12 mouse cellular contexts compared by ENCODE assay signal in genomic region chr17:65947307-65947706, GRCm38 (mm10). TPM values are rescaled to one million over a fixed set of nuclear protein-coding genes. Genes with fewer than 3 reads are reported as not detected.
DNase-seq lines count a peak whose midpoint lies in the region; ATAC-seq and TF ChIP-seq lines count a peak whose summit lies in the region.
"Had no signal": no experiment of that assay in that cellular context is flagged by ENCODE, and none has a peak within 500 bp of the region (broad histone marks: within the 10 kb centered on the region; RNA-seq: fewer than 3 reads in every experiment).

No protein-coding gene starts in this region.

- peaks cover 18% of the 10 kb centered on the region; the same call in 1 of the 2 replicates for H3K4me1 ChIP-seq in heart, embryonic 10.5 days
- H3K4me1 ChIP-seq in forebrain, embryonic 13.5 days: peaks cover 18% of the 10 kb centered on the region

- H3K27me3 ChIP-seq in heart, embryonic 10.5 days (ENCODE audit: insufficient read depth, poor library complexity, severe bottlenecking): no peaks in the 10 kb centered on the region
- H3K27me3 ChIP-seq in forebrain, embryonic 13.5 days: no peaks in the 10 kb centered on the region
- H3K27me3 ChIP-seq: liver, embryonic 12.5 days had no signal

- no peak for TF ChIP-seq CTCF in gastrocnemius, adult 2 months (IDR thresholded peaks at IDR 0.05)

- H3K9me3 ChIP-seq in heart, embryonic 10.5 days: no peaks in the 10 kb centered on the region
- no peaks in the 10 kb centered on the region for H3K9me3 ChIP-seq in forebrain, embryonic 13.5 days (replicated peaks)
- H3K9me3 ChIP-seq: liver, embryonic 12.5 days had no signal

- no peak overlapping the region for H3K4me2 ChIP-seq in forebrain, embryonic 13.5 days
- H3K4me2 ChIP-seq: hindbrain, embryonic 14.5 days; liver, embryonic 12.5 days had no signal

- 49% methylated on average over 8 of the region's 8 CpGs for WGBS in heart, embryonic 10.5 days
- 93% methylated on average over 8 of the region's 8 CpGs for WGBS in forebrain, embryonic 13.5 days

- DNase-seq in gastrocnemius, adult 2 months: no peak
- no peak for DNase-seq in gastrocnemius, postnatal 10 days
- DNase-seq in lung, postnatal 36 days: peak; percentile 51
- DNase-seq in lung, postnatal 4 days: no peak
- DNase-seq in heart, embryonic 10.5 days (ENCODE audit: low spot score): peak; percentile 75
- DNase-seq in skeletal muscle tissue, adult 2 months (ENCODE audit: low read depth, low spot score): peak; percentile 64
- DNase-seq: thymus, postnatal 14 days had no signal

- peak overlapping the region; percentile 47 for H3K4me3 ChIP-seq in gastrocnemius, adult 2 months
- peak overlapping the region; percentile 15; the same call in 1 of the 2 replicates for H3K4me3 ChIP-seq in heart, embryonic 10.5 days
- no peak overlapping the region for H3K4me3 ChIP-seq in forebrain, embryonic 13.5 days
- H3K4me3 ChIP-seq: liver, embryonic 12.5 days; myocyte had no signal

- no peak for ATAC-seq in forebrain, embryonic 13.5 days
- no peak for ATAC-seq in erythroid progenitor cell, adult 5-6 weeks (replicated peaks; ENCODE audit: low FRiP score, poor library complexity, severe bottlenecking)
- ATAC-seq: liver, embryonic 12.5 days had no signal

- H3K27ac ChIP-seq in gastrocnemius, adult 2 months: peak overlapping the region; percentile 86
- H3K27ac ChIP-seq in heart, embryonic 10.5 days: peak overlapping the region; percentile 70
- H3K27ac ChIP-seq in forebrain, embryonic 13.5 days: no peak overlapping the region
- H3K27ac ChIP-seq: hindbrain, embryonic 14.5 days; liver, embryonic 12.5 days had no signal

- peaks cover 27% of the 10 kb centered on the region for H3K36me3 ChIP-seq in heart, embryonic 10.5 days
- H3K36me3 ChIP-seq in forebrain, embryonic 13.5 days (ENCODE audit: poor library complexity, severe bottlenecking): peaks cover 48% of the 10 kb centered on the region

- H3K9ac ChIP-seq in forebrain, embryonic 13.5 days: no peak overlapping the region
- H3K9ac ChIP-seq: hindbrain, embryonic 14.5 days; liver, embryonic 12.5 days had no signal

- intact Hi-C loops in gastrocnemius, adult 2 months (cut with DNase I): no loop called here

RNA-seq across cellular contexts. Expression of gene Twsg1, which starts 3.7 kb away (rescaled TPM):
- 10 to 100 TPM; 25.2 to 31.6 TPM for total RNA-seq in gastrocnemius, adult 2 months (2021)
- 10 to 100 TPM; 29.0 to 32.7 TPM for total RNA-seq in gastrocnemius, postnatal 10 days (2021)
- 74.4 and 79.4 TPM in 2 replicates for polyA plus RNA-seq in heart, embryonic 10.5 days (2016; fragmentation: Nextera tagmentation; extraction: Ambion mirVana)
- 75.2 and 84.1 TPM in 2 replicates for polyA plus RNA-seq in forebrain, embryonic 13.5 days (2015; fragmentation: Nextera tagmentation; extraction: Ambion mirVana)
- 10.9 and 16.9 TPM in 2 replicates for total RNA-seq in erythroid progenitor cell, adult 5-6 weeks (2015; ENCODE audit: low replicate concordance)
- total RNA-seq in erythroid progenitor cell, adult 5-6 weeks (2017; ENCODE audit: low replicate concordance): 10.5 and 13.8 TPM in 2 replicates

Comparison
In these comparisons a context has a peak if more than half of its experiments do, and no peak if none do; other contexts are left out.
1. DNase-seq: peak in lung, postnatal 36 days (single experiment), heart, embryonic 10.5 days (single experiment) and skeletal muscle tissue, adult 2 months (single experiment); none in gastrocnemius, adult 2 months (single experiment), gastrocnemius, postnatal 10 days (single experiment) and lung, postnatal 4 days (0 of 2).